Mouse (Mus musculus) stomach, embryonic 16.5 days (tissue): ENCODE results near the gene Gramd2. TPM values are rescaled to one million over a fixed set of nuclear protein-coding genes. Genes with fewer than 3 reads are reported as not detected.
"Not testable (repeated sequence)": the region's sequence is repeated elsewhere in the genome, so short reads cannot be mapped to it uniquely, and the experiment has no call there.

Experiments
- ATAC-seq: fragments of 200-750 bp; cut with Nextera tagmentation; 2 replicates; pipeline ENCODE4 v1.8.0; 2017; ENCODE audit warnings: moderate number of reproducible peaks, moderate TSS enrichment; ENCODE audit not compliant: insufficient read depth, low FRiP score
- H3K27ac ChIP-seq: fragments of 300-500 bp; sonication (generic); 2 replicates; pipeline ENCODE4 v1.5.1; 2014; ENCODE audit warnings: low read length
- H3K27me3 ChIP-seq: fragments of 300-500 bp; sonication (generic); 2 replicates; pipeline ENCODE4 v1.6.1; 2014; ENCODE audit warnings: low read length, control low read depth, mixed read lengths; ENCODE audit not compliant: control insufficient read depth, insufficient read depth
- H3K36me3 ChIP-seq: fragments of 300-500 bp; sonication (generic); 2 replicates; pipeline ENCODE4 v1.6.1; 2014; ENCODE audit warnings: low read length; ENCODE audit not compliant: control insufficient read depth, insufficient read depth
- H3K4me1 ChIP-seq: fragments of 300-500 bp; sonication (generic); 2 replicates; pipeline ENCODE4 v1.6.1; 2014; ENCODE audit warnings: low read length, control low read depth, mixed read lengths; ENCODE audit not compliant: control insufficient read depth, insufficient read depth
- H3K4me2 ChIP-seq: fragments of 300-500 bp; sonication (generic); 2 replicates; pipeline ENCODE4 v1.6.1; 2014; ENCODE audit warnings: low read depth, low read length, mixed read lengths
- H3K4me3 ChIP-seq: fragments of 300-500 bp; sonication (generic); replicated peaks from 2 replicates; pipeline ENCODE4 v1.5.1; 2014; ENCODE audit warnings: mild to moderate bottlenecking, low read length
- H3K9ac ChIP-seq: fragments of 300-500 bp; sonication (generic); 2 replicates; pipeline ENCODE4 v1.6.1; 2014; ENCODE audit warnings: low read length
- H3K9me3 ChIP-seq: fragments of 300-500 bp; sonication (generic); replicated peaks from 2 replicates; pipeline ENCODE4 v1.6.1; 2016; ENCODE audit warnings: low read length, control low read depth; ENCODE audit not compliant: control insufficient read depth
- WGBS: fragments of 180-500 bp; shearing (Covaris S2); extraction: QIAGEN DNeasy Blood & Tissue Kit; methylation state at CpG from one replicate; pipeline ENCODE4 v1.1.7; 2014; 5-methylcytosine and 5-hydroxymethylcytosine counted together
- polyA plus RNA-seq: library from polyadenylated mRNA; unstranded; fragments of >200 nt; fragmentation: Nextera tagmentation; extraction: Ambion mirVana; gene quantifications from 2 replicates; pipeline ENCODE4 v1.2.1, GENCODE M21; 2015

Gramd2 gene
- polyA plus RNA-seq, 1 experiment from 2014 or later, result 2.2 TPM

GRCm38 (mm10) chr9:59766966-59767461, 87.1 kb downstream of the Gramd2 start:
- not testable (repeated sequence) for H3K27ac ChIP-seq, H3K4me2 ChIP-seq, H3K9me3 ChIP-seq, H3K4me1 ChIP-seq, H3K27me3 ChIP-seq, H3K9ac ChIP-seq, H3K36me3 ChIP-seq, H3K4me3 ChIP-seq, ATAC-seq
- 90% methylated on average over 12 of the region's 13 CpGs for WGBS

Other genes with a start within 250 kb of the Gramd2 start
- gene Arih1, start 193.5 kb upstream of the Gramd2 start, polyA plus RNA-seq, result 9.5 and 12.3 TPM in 2 replicates
- 80.9 and 87.9 TPM in 2 replicates for gene Hexa, start 140.6 kb upstream of the Gramd2 start, polyA plus RNA-seq
- not detected in 2 replicates for gene Tmem202, start 140.3 kb upstream of the Gramd2 start, polyA plus RNA-seq
- 2.7 and 2.8 TPM in 2 replicates for gene Celf6, start 102.2 kb upstream of the Gramd2 start, polyA plus RNA-seq
- 28.2 and 31.1 TPM in 2 replicates for gene Parp6, start 62.9 kb upstream of the Gramd2 start, polyA plus RNA-seq
- 1,032 and 1,108 TPM in 2 replicates for gene Pkm, start 23.8 kb upstream of the Gramd2 start, polyA plus RNA-seq
- 7.6 and 10.7 TPM in 2 replicates for gene Senp8, start 70.6 kb downstream of the Gramd2 start, polyA plus RNA-seq
- gene Myo9a, start 70.8 kb downstream of the Gramd2 start, polyA plus RNA-seq, result 13.8 and 15.0 TPM in 2 replicates